Mouse (Mus musculus): ENCODE data around the gene Pitpnb. TPM values are rescaled to one million over a fixed set of nuclear protein-coding genes. Genes with fewer than 3 reads are reported as not detected.

Pitpnb gene
- polyA plus RNA-seq, 1 experiment from 2014 or later, result 89.5 TPM

- no peak for DNase-seq (ENCODE audit: low spot score)
Measured at GRCm38 (mm10) chr5:111396199-111396598, 65.6 kb downstream of the Pitpnb start.

- no peak for DNase-seq (ENCODE audit: low spot score)
Measured at GRCm38 (mm10) chr5:111398471-111398870, 67.9 kb downstream of the Pitpnb start.

- DNase-seq (ENCODE audit: low spot score), result no peak
Measured at GRCm38 (mm10) chr5:111399271-111399670, 68.7 kb downstream of the Pitpnb start.

- DNase-seq (ENCODE audit: low spot score), result no peak
Measured at GRCm38 (mm10) chr5:111401879-111402650, 71.5 kb downstream of the Pitpnb start.

GRCm38 (mm10) chr5:111402651-111402996, 72.1 kb downstream of the Pitpnb start:
- DNase-seq (ENCODE audit: low spot score), result no peak

GRCm38 (mm10) chr5:111404721-111405120, 74.2 kb downstream of the Pitpnb start:
- DNase-seq (ENCODE audit: low spot score), result no peak

GRCm38 (mm10) chr5:111408470-111409105, 78.0 kb downstream of the Pitpnb start:
- no peak for DNase-seq (ENCODE audit: low spot score)

- no peak for DNase-seq (ENCODE audit: low spot score)
Measured at GRCm38 (mm10) chr5:111409412-111410044, 79.0 kb downstream of the Pitpnb start.

GRCm38 (mm10) chr5:111410665-111411064, 80.1 kb downstream of the Pitpnb start:
- DNase-seq (ENCODE audit: low spot score), result no peak

- DNase-seq (ENCODE audit: low spot score), result peak; percentile 90
Measured at GRCm38 (mm10) chr5:111414192-111414591, 83.6 kb downstream of the Pitpnb start.

GRCm38 (mm10) chr5:111414770-111415249, 84.2 kb downstream of the Pitpnb start:
- DNase-seq (ENCODE audit: low spot score), result no peak

GRCm38 (mm10) chr5:111415575-111415974, 85.0 kb downstream of the Pitpnb start:
- DNase-seq (ENCODE audit: low spot score), result no peak

- DNase-seq (ENCODE audit: low spot score), result peak; percentile 53
Measured at GRCm38 (mm10) chr5:111416048-111416447, 85.5 kb downstream of the Pitpnb start.

GRCm38 (mm10) chr5:111416591-111417374, 86.2 kb downstream of the Pitpnb start, which contains the start of gene Mn1:
Gene Mn1, plus strand, starts transcription at chr5:111417362.
- DNase-seq (ENCODE audit: low spot score), result peak; percentile 67

- no peak for DNase-seq (ENCODE audit: low spot score)
Measured at GRCm38 (mm10) chr5:111417378-111418131, 87.0 kb downstream of the Pitpnb start.

- no peak for DNase-seq (ENCODE audit: low spot score)
Measured at GRCm38 (mm10) chr5:111418202-111419120, 87.9 kb downstream of the Pitpnb start.

GRCm38 (mm10) chr5:111419121-111419881, 88.7 kb downstream of the Pitpnb start:
- DNase-seq (ENCODE audit: low spot score), result no peak

GRCm38 (mm10) chr5:111420011-111420691, 89.6 kb downstream of the Pitpnb start:
- no peak for DNase-seq (ENCODE audit: low spot score)
